Mouse (Mus musculus): ENCODE results near the gene Shq1. TPM values are rescaled to one million over a fixed set of nuclear protein-coding genes. Genes with fewer than 3 reads are reported as not detected.

Shq1 gene
- polyA plus RNA-seq, 1 experiment: 0.82 TPM

GRCm38 (mm10) chr6:100537987-100538386 is 133.0 kb downstream of the Shq1 start:
- TF ChIP-seq TAL1 (IDR thresholded peaks at IDR 0.05; ENCODE audit: low read length) (no peak), GATA1 (IDR thresholded peaks at IDR 0.05; ENCODE audit: low read length) (no peak)
- H3K27me3 ChIP-seq (ENCODE audit: control insufficient read depth): no peaks in the 10 kb centered on the region
- no peak overlapping the region for H3K4me3 ChIP-seq (replicated peaks)
- no peaks in the 10 kb centered on the region for H3K36me3 ChIP-seq (ENCODE audit: control insufficient read depth)
- no peaks in the 10 kb centered on the region; the same call in 1 of the 2 replicates for H3K4me1 ChIP-seq (ENCODE audit: control insufficient read depth)
- no peaks in the 10 kb centered on the region for H3K9me3 ChIP-seq (ENCODE audit: control insufficient read depth, low read length)

GRCm38 (mm10) chr6:100537042-100537441 is 133.9 kb downstream of the Shq1 start:
- no peaks in the 10 kb centered on the region for H3K9me3 ChIP-seq (ENCODE audit: control insufficient read depth, low read length)

GRCm38 (mm10) chr6:100533364-100533763 is 137.6 kb downstream of the Shq1 start:
- Histone ChIP-seq H3K4me3 (replicated peaks) (no peak overlapping the region), H3K36me3 (ENCODE audit: control insufficient read depth) (no peaks in the 10 kb centered on the region), H3K4me1 (ENCODE audit: control insufficient read depth) (no peaks in the 10 kb centered on the region), H3K27me3 (ENCODE audit: control insufficient read depth) (no peaks in the 10 kb centered on the region), H3K9me3 (ENCODE audit: control insufficient read depth, low read length) (no peaks in the 10 kb centered on the region)
- TF ChIP-seq TAL1 (IDR thresholded peaks at IDR 0.05; ENCODE audit: low read length) (no peak), GATA1 (IDR thresholded peaks at IDR 0.05; ENCODE audit: low read length) (no peak)

More at GRCm38 (mm10) chr6:100537042-100537441, 133.9 kb downstream of the Shq1 start:
- Histone ChIP-seq H3K27me3 (ENCODE audit: control insufficient read depth) (no peaks in the 10 kb centered on the region), H3K4me1 (ENCODE audit: control insufficient read depth) (no peaks in the 10 kb centered on the region; the same call in 1 of the 2 replicates), H3K36me3 (ENCODE audit: control insufficient read depth) (no peaks in the 10 kb centered on the region), H3K4me3 (replicated peaks) (no peak overlapping the region)
- TF ChIP-seq TAL1 (IDR thresholded peaks at IDR 0.05; ENCODE audit: low read length): no peak
- TF ChIP-seq GATA1 (IDR thresholded peaks at IDR 0.05; ENCODE audit: low read length): no peak

- H3K4me3 ChIP-seq (replicated peaks): no peak overlapping the region
- H3K36me3 ChIP-seq (ENCODE audit: control insufficient read depth): no peaks in the 10 kb centered on the region
- TF ChIP-seq TAL1 (IDR thresholded peaks at IDR 0.05; ENCODE audit: low read length) (no peak), GATA1 (IDR thresholded peaks at IDR 0.05; ENCODE audit: low read length) (no peak)
- H3K4me1 ChIP-seq (ENCODE audit: control insufficient read depth): no peaks in the 10 kb centered on the region
- no peaks in the 10 kb centered on the region for H3K9me3 ChIP-seq (ENCODE audit: control insufficient read depth, low read length)
- no peaks in the 10 kb centered on the region for H3K27me3 ChIP-seq (ENCODE audit: control insufficient read depth)
These were observed 138.6 kb downstream of the Shq1 start for GRCm38 (mm10) chr6:100532326-100532725.

GRCm38 (mm10) chr6:100529673-100530072 is 141.3 kb downstream of the Shq1 start:
- no peak for TF ChIP-seq GATA1 (IDR thresholded peaks at IDR 0.05; ENCODE audit: low read length)
- no peak for TF ChIP-seq TAL1 (IDR thresholded peaks at IDR 0.05; ENCODE audit: low read length)
- Histone ChIP-seq H3K4me3 (replicated peaks) (no peak overlapping the region), H3K36me3 (ENCODE audit: control insufficient read depth) (no peaks in the 10 kb centered on the region), H3K27me3 (ENCODE audit: control insufficient read depth) (peaks cover 3% of the 10 kb centered on the region; the same call in 1 of the 2 replicates), H3K4me1 (ENCODE audit: control insufficient read depth) (no peaks in the 10 kb centered on the region), H3K9me3 (ENCODE audit: control insufficient read depth, low read length) (no peaks in the 10 kb centered on the region)

- Histone ChIP-seq H3K4me3 (replicated peaks) (no peak overlapping the region), H3K36me3 (ENCODE audit: control insufficient read depth) (no peaks in the 10 kb centered on the region), H3K4me1 (ENCODE audit: control insufficient read depth) (no peaks in the 10 kb centered on the region), H3K9me3 (ENCODE audit: control insufficient read depth, low read length) (no peaks in the 10 kb centered on the region), H3K27me3 (ENCODE audit: control insufficient read depth) (peaks cover 3% of the 10 kb centered on the region; the same call in 1 of the 2 replicates)
- TF ChIP-seq TAL1 (IDR thresholded peaks at IDR 0.05; ENCODE audit: low read length): no peak
- no peak for TF ChIP-seq GATA1 (IDR thresholded peaks at IDR 0.05; ENCODE audit: low read length)
These were observed 142.4 kb downstream of the Shq1 start for GRCm38 (mm10) chr6:100528556-100528955.

- Histone ChIP-seq H3K4me3 (replicated peaks) (no peak overlapping the region), H3K9me3 (ENCODE audit: control insufficient read depth, low read length) (no peaks in the 10 kb centered on the region), H3K4me1 (ENCODE audit: control insufficient read depth) (no peaks in the 10 kb centered on the region), H3K36me3 (ENCODE audit: control insufficient read depth) (no peaks in the 10 kb centered on the region), H3K27me3 (ENCODE audit: control insufficient read depth) (peaks cover 3% of the 10 kb centered on the region; the same call in 1 of the 2 replicates)
- TF ChIP-seq TAL1 (IDR thresholded peaks at IDR 0.05; ENCODE audit: low read length) (no peak), GATA1 (IDR thresholded peaks at IDR 0.05; ENCODE audit: low read length) (no peak)
These were observed 143.0 kb downstream of the Shq1 start for GRCm38 (mm10) chr6:100527972-100528371.

GRCm38 (mm10) chr6:100527161-100527560 is 143.8 kb downstream of the Shq1 start:
- H3K4me1 ChIP-seq (ENCODE audit: control insufficient read depth): no peaks in the 10 kb centered on the region
- H3K36me3 ChIP-seq (ENCODE audit: control insufficient read depth): no peaks in the 10 kb centered on the region
- TF ChIP-seq TAL1 (IDR thresholded peaks at IDR 0.05; ENCODE audit: low read length) (no peak), GATA1 (IDR thresholded peaks at IDR 0.05; ENCODE audit: low read length) (no peak)
- peaks cover 3% of the 10 kb centered on the region; the same call in 1 of the 2 replicates for H3K27me3 ChIP-seq (ENCODE audit: control insufficient read depth)
- H3K4me3 ChIP-seq (replicated peaks): no peak overlapping the region
- H3K9me3 ChIP-seq (ENCODE audit: control insufficient read depth, low read length): no peaks in the 10 kb centered on the region

- Histone ChIP-seq H3K4me3 (replicated peaks) (no peak overlapping the region), H3K9me3 (ENCODE audit: control insufficient read depth, low read length) (no peaks in the 10 kb centered on the region), H3K4me1 (ENCODE audit: control insufficient read depth) (no peaks in the 10 kb centered on the region), H3K27me3 (ENCODE audit: control insufficient read depth) (peaks cover 3% of the 10 kb centered on the region; the same call in 1 of the 2 replicates), H3K36me3 (ENCODE audit: control insufficient read depth) (no peaks in the 10 kb centered on the region)
- no peak for TF ChIP-seq TAL1 (IDR thresholded peaks at IDR 0.05; ENCODE audit: low read length)
- TF ChIP-seq GATA1 (IDR thresholded peaks at IDR 0.05; ENCODE audit: low read length): no peak
These were observed 144.9 kb downstream of the Shq1 start for GRCm38 (mm10) chr6:100526066-100526465.

GRCm38 (mm10) chr6:100525496-100525895 is 145.5 kb downstream of the Shq1 start:
- H3K4me1 ChIP-seq (ENCODE audit: control insufficient read depth): no peaks in the 10 kb centered on the region
- no peaks in the 10 kb centered on the region for H3K9me3 ChIP-seq (ENCODE audit: control insufficient read depth, low read length)
- TF ChIP-seq GATA1 (IDR thresholded peaks at IDR 0.05; ENCODE audit: low read length) (no peak), TAL1 (IDR thresholded peaks at IDR 0.05; ENCODE audit: low read length) (no peak)
- H3K4me3 ChIP-seq (replicated peaks): no peak overlapping the region
- peaks cover 3% of the 10 kb centered on the region; the same call in 1 of the 2 replicates for H3K27me3 ChIP-seq (ENCODE audit: control insufficient read depth)
- no peaks in the 10 kb centered on the region for H3K36me3 ChIP-seq (ENCODE audit: control insufficient read depth)

Data from erythroblast, embryonic 14.5 days (primary cell).